Mouse (Mus musculus): ENCODE data around the gene Hist1h2ab.
"Not testable (repeated sequence)": the region's sequence is repeated elsewhere in the genome, so short reads cannot be mapped to it uniquely, and the experiment has no call there.

Gene Hist1h2ab

DNA sequence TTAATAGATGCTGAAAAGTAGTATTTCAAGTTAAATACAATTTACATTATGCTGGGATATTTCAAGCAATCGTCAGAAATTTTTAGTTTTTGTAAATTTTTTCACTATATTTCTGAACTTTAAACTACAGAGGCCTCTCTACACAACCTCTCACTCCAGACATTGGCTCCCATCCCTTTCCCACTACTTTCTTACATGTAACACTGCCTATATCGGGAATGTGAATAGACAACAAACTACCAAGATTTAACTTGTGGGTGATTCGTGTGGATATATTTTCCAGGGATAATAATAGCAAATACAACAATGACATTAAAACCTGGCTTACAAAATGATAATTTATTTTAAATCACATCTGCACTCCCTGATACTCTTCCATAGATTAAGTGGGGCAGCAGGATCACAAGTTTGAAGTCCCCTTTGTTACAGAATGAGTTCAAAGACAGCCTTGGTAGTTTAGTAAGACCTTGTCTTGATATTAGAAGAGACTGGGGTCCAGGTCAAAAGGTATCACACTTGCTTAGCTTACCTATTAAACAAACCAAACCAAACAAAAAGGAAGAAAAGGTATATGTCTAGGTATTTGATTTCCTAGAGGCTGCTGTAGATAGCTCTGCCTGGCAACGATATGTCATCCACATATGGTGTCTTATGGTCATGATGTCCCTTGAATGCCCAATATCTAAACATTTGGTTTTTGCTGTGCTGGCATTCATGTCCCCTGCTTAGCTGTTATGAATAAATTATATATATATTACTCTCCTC, 2.6 kb downstream of the Hist1h2ab start:
- DNase-seq (ENCODE audit: low read depth, low spot score) = no peak

GRCm38 (mm10) chr13:23755000-23755399, 4.1 kb downstream of the Hist1h2ab start:
- DNase-seq (ENCODE audit: low read depth, low spot score) = no peak

GRCm38 (mm10) chr13:23756790-23757189, 5.9 kb downstream of the Hist1h2ab start, which contains the start of gene Hist1h4b:
Hist1h4b (plus strand) TSS chr13:23757013.
- peak; percentile 92 for DNase-seq (ENCODE audit: low read depth, low spot score)

DNA sequence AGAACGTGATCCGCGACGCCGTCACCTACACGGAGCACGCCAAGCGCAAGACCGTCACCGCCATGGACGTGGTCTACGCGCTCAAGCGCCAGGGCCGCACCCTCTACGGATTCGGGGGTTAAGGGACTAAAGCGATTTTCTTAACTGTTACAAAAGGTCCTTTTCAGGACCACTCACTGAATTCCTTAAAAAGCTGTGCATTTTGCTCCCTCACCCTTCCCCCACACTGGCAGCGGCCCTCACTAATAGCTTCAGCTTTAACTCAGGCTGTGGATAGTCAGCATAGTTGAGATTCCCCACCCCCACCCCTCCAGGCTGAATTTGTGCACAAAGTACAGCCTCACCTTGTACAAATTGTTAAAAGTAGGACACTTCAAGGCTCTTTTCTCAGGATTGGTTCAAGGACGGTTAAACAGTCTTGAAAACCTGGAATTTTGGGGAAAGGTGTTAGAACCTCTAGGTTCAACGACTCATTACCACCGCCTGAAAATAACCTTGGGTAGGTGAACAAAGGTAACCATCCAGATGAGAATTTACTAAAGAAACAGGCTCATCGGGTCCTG, 6.4 kb downstream of the Hist1h2ab start:
- DNase-seq (ENCODE audit: low read depth, low spot score) = peak; percentile 47

GRCm38 (mm10) chr13:23757921-23758320, 7.0 kb downstream of the Hist1h2ab start:
- DNase-seq (ENCODE audit: low read depth, low spot score) = no peak

DNA sequence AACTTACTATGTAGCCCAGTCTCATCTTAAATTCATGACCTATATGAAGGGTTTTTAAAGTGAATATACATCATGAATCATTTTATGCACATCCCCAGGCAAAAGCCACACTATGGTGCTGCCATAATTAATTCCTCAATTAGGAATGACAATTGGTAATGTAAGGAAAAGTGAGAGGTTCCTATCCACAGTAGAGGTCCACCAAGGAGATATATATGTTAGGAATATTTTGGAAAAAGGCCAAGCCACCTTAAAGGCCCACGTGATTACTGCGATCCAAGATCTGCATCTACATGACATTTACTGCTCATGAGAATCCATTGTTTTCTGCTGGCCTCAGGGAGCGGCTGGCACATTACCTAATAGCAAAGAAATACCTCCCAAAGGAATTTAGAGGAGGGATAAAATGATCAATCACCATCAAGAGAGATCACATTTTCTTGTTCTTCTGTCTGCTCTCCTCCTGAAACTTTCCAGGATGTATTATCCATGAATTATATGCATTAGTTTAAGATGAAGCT, 8.4 kb downstream of the Hist1h2ab start:
- no peak for DNase-seq (ENCODE audit: low read depth, low spot score)

GRCm38 (mm10) chr13:23759916-23760239, 9.0 kb downstream of the Hist1h2ab start:
- no peak for DNase-seq (ENCODE audit: low read depth, low spot score)

DNA sequence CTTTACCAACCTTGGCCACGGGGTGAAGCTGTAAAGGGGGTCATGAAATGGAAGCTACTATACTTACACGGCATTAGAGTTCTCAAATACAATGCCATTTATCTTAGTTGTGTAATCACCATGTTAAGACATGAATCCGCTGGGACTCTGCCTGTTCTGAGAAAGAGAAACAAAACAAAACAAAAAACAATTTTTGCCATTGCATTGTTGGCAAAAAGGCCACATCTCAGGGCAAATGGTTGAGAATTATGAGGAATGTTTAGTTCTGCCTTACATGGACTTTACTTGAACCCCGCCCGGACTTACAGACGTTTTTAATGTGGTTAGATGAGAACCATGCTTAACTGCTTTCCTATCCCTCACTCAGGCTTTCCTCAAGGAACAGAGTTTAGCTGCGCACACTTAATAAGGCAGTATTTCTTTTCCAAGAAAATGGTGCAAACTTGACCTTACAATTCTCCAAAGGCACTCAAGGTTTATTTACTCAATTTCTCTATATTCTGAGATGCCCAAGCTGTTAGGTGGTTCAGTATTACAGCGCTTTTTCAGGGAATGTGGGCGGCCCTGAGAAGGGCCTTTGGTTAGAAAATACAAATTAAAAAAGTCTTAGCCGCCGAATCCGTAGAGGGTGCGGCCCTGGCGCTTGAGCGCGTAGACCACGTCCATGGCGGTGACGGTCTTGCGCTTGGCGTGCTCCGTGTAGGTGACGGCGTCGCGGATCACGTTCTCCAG, 9.5 kb downstream of the Hist1h2ab start:
- peak; percentile 53 for DNase-seq (ENCODE audit: low read depth, low spot score)

DNA sequence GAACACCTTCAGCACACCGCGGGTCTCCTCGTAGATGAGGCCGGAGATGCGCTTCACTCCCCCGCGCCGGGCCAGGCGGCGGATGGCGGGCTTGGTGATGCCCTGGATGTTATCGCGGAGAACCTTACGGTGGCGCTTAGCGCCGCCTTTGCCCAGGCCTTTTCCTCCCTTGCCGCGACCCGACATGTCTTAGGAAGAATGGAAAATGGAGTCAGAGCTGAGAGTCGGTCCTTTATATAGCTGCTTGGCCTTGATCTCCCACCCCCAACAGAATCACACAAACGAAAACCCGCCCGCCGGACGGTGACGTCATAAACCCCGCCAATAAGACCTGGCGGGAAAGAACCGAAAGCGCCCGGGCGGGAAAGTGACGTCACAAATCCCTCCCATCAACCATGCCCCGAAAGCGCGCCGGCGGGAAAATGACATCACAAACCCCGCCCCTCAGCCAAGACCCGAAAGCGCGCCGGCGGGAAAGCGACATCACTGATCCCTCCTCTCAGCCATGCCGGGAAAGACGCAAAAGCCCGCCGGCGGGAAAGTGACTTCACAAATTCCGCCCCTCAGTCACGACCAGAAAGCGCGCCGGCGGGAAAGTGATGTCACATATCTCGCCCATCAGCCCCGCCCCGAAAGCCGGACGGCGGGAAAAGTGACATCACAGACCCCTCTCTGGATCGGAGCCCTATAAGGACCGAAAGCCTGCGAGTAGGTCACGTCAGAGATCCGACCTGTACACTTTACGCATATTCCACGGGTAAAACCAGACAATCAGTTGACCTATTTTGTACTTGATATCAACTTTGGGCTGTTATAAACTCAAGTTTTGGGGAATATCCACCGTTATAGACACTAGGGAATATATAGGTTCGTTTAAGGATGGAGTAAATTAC, 10.3 kb downstream of the Hist1h2ab start, which contains the start of gene Hist1h4a:
Gene Hist1h4a, minus strand, starts transcription at position 259 of the 893 bp plus-strand sequence.
- peak; percentile 99 for DNase-seq (ENCODE audit: low read depth, low spot score)

GRCm38 (mm10) chr13:23761871-23762821, 11.2 kb downstream of the Hist1h2ab start, which contains the start of gene Hist1h3a:
Hist1h3a (minus strand) TSS chr13:23762386.
- DNase-seq (ENCODE audit: low read depth, low spot score) = peak; percentile 84

DNA sequence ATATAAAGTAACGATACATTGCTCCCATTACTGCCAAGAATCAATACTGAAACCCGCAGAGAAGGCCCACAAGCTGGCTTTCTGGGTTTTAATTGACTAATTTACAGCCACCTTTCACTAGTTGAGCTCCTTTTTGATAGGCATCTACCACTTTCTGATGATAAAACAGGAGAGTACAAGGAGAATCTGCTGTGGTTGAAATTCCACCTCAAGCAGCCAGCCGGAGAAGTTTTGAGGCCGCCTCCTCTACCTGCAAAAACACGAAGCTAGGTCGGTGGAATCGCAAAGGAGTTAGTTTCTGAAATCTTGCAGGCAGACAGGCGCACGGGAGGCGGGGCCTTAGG, 12.3 kb downstream of the Hist1h2ab start:
- DNase-seq (ENCODE audit: low read depth, low spot score) = no peak

DNA sequence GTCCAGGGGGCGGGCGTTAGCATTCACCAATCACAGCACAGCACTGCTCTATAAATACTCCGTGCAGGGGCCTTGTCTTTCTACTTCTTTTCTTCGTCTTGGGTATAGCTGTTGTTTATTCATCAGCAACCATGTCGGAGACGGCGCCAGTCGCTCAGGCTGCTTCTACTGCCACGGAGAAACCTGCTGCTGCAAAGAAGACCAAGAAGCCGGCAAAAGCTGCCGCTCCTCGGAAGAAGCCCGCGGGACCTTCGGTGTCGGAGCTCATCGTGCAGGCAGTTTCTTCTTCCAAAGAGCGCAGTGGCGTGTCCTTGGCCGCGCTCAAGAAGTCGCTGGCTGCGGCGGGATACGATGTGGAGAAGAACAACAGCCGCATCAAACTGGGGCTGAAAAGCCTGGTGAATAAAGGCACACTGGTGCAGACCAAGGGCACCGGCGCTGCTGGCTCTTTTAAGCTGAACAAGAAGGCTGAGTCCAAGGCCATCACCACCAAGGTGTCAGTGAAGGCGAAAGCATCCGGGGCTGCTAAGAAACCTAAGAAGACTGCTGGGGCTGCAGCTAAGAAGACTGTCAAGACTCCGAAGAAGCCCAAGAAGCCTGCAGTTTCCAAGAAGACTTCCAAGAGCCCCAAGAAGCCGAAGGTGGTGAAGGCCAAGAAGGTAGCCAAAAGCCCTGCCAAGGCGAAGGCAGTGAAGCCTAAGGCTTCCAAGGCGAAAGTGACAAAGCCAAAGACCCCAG, 12.8 kb downstream of the Hist1h2ab start, which contains the start of gene Hist1h1a:
Gene Hist1h1a, plus strand, starts transcription at position 81 of the 738 bp plus-strand sequence.
- DNase-seq (ENCODE audit: low read depth, low spot score) = peak; percentile 93

DNA sequence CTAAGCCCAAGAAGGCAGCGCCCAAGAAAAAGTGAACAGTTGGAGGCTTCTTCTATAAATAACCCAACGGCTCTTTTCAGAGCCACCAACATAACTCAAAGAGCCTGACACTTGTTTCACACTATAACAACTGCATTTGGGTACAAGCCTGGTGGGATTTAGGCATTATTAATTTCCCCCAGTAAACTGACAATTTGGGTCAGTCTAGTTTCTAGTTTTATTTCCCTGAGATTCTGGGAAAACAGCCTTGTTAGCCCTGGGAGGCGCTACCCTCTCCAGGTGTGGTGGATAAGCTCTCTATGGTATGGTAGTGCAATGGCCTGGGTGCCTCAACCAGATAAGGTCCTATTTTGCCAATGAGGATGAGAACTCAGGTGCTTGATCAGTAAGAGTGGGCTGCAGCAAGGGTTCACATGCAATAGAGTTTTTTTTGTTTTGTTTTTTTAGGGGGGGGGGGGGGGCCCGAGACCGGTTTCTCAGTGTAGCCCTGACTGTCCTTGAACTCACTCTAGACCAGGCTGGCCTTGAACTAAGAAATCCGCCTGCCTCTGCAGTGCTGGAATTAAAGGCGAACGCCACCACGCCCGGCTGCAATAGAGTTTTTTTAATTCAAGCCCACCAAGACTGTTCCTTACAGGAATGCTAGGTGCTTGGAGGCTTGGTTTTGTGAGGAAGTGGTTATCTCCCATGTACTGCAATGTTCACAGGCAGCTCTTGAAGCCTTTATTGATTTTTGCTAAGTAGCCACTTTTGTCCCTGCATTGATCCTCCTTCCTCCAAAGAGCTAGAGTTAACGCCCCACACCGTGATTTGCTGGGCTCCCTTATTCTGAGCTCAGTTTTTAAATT, 13.6 kb downstream of the Hist1h2ab start:
- no peak for DNase-seq (ENCODE audit: low read depth, low spot score)

- DNase-seq (ENCODE audit: low read depth, low spot score) = no peak
These were observed 14.2 kb downstream of the Hist1h2ab start for GRCm38 (mm10) chr13:23765172-23765513.

DNA sequence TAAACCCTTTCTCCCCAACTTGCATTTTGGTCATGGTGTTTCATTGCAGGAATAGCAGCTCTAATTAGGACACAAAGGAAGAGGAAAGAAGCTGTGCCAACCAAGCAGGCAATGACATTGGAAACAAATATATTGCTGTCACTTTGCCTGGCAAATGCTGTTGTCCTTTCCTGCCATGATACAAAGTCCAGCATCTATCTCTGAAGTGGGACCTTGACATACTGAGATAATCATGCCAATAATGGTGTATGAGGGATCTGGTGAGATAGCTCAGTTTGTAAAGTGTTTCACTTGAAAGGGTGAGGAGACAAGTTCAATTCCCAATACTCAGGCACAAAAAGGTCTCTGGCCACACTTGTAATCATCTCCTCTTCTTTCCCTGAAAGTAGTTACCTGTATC, 15.8 kb downstream of the Hist1h2ab start:
- no peak for DNase-seq (ENCODE audit: low read depth, low spot score)

DNA sequence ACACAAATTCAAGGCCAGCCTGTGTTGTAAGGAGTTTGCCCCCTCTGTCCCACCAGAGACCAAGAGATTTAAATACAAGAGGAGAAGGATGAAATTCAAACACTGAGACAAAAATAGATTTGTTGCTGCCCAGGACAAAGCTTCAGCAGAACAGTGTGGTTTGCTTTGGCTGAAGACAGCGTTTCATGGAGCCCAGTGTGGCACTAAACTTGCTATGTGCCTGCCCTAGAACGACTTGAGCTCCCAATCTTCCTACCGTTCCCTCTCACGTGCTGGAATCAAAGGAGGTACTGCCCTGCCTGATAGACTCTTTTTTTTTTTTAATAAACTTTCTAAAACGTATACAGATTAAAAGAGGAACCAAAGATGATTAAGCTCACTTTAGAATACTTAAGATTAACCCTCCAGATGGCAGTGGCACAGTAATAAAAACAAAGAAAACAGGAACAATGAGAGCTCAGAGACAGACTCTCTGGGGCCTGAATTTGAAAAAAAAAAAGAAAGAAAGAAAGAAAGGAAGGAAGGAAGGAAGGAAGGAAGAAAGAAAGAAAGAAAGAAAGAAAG, 18.0 kb downstream of the Hist1h2ab start:
- no peak for DNase-seq (ENCODE audit: low read depth, low spot score)

- not testable (repeated sequence) for DNase-seq (ENCODE audit: low read depth, low spot score)
These were observed 18.7 kb downstream of the Hist1h2ab start, which contains the start of gene Trim38 for GRCm38 (mm10) chr13:23769613-23770012. Trim38 (plus strand) TSS chr13:23769913.
